Mouse (Mus musculus): ENCODE measurements around the gene Qdpr. TPM values are rescaled to one million over a fixed set of nuclear protein-coding genes. Genes with fewer than 3 reads are reported as not detected.
"Not testable (repeated sequence)": the region's sequence is repeated elsewhere in the genome, so short reads cannot be mapped to it uniquely, and the experiment has no call there.

Gene Qdpr
- total and polyA plus RNA-seq, 2 experiments, result 491 to 640 TPM

- peaks cover 57% of the 10 kb centered on the region for H3K36me3 ChIP-seq (ENCODE audit: control insufficient read depth, insufficient read depth, low read length)
- peak; percentile 43 for DNase-seq (ENCODE audit: extremely low read depth, low read depth, low spot score)
- no peak overlapping the region for H3K9ac ChIP-seq (ENCODE audit: low read depth, low read length)
- H3K27me3 ChIP-seq (ENCODE audit: control insufficient read depth, insufficient read depth, low read length), result no peaks in the 10 kb centered on the region
- no peak overlapping the region; the same call in 1 of the 2 replicates for H3K27ac ChIP-seq (replicated peaks; ENCODE audit: insufficient read depth, low read depth, low read length)
- WGBS, result 80% methylated on average over 8 of the region's 8 CpGs
- H3K4me3 ChIP-seq (ENCODE audit: insufficient read depth, low read depth, low read length), result no peak overlapping the region
- TF ChIP-seq POLR2A (IDR thresholded peaks at IDR 0.05; ENCODE audit: extremely low read depth, insufficient read depth, low read length) (no peak), CTCF (IDR thresholded peaks at IDR 0.05; ENCODE audit: low read depth, low read length) (no peak)
- H3K79me2 ChIP-seq (ENCODE audit: control insufficient read depth, insufficient read depth, low read length), result peaks cover 3% of the 10 kb centered on the region; the same call in 1 of the 2 replicates
- peaks cover 39% of the 10 kb centered on the region for H3K4me1 ChIP-seq (ENCODE audit: control insufficient read depth, insufficient read depth, low read length)
Observed at GRCm38 (mm10) chr5:45438301-45438700, 11.7 kb downstream of the Qdpr start.

GRCm38 (mm10) chr5:45437826-45438225, 12.2 kb downstream of the Qdpr start:
- Histone ChIP-seq H3K27me3 (ENCODE audit: control insufficient read depth, insufficient read depth, low read length) (no peaks in the 10 kb centered on the region), H3K9ac (ENCODE audit: low read depth, low read length) (no peak overlapping the region), H3K36me3 (ENCODE audit: control insufficient read depth, insufficient read depth, low read length) (peaks cover 57% of the 10 kb centered on the region), H3K79me2 (ENCODE audit: control insufficient read depth, insufficient read depth, low read length) (no peaks in the 10 kb centered on the region), H3K27ac (replicated peaks; ENCODE audit: insufficient read depth, low read depth, low read length) (peak overlapping the region; percentile 42), H3K4me1 (ENCODE audit: control insufficient read depth, insufficient read depth, low read length) (peaks cover 36% of the 10 kb centered on the region), H3K4me3 (ENCODE audit: insufficient read depth, low read depth, low read length) (no peak overlapping the region)
- 58% methylated on average over 4 of the region's 4 CpGs for WGBS
- no peak for TF ChIP-seq CTCF (IDR thresholded peaks at IDR 0.05; ENCODE audit: low read depth, low read length)
- no peak for TF ChIP-seq POLR2A (IDR thresholded peaks at IDR 0.05; ENCODE audit: extremely low read depth, insufficient read depth, low read length)
- no peak for DNase-seq (ENCODE audit: extremely low read depth, low read depth, low spot score)

- TF ChIP-seq CTCF (IDR thresholded peaks at IDR 0.05; ENCODE audit: low read depth, low read length) (no peak), POLR2A (IDR thresholded peaks at IDR 0.05; ENCODE audit: extremely low read depth, insufficient read depth, low read length) (no peak)
- Histone ChIP-seq H3K27me3 (ENCODE audit: control insufficient read depth, insufficient read depth, low read length) (no peaks in the 10 kb centered on the region), H3K9ac (ENCODE audit: low read depth, low read length) (0 out of 2 replicates have a peak overlapping the region, but pooled peaks have one; percentile 1), H3K4me3 (ENCODE audit: insufficient read depth, low read depth, low read length) (no peak overlapping the region), H3K27ac (replicated peaks; ENCODE audit: insufficient read depth, low read depth, low read length) (peak overlapping the region; percentile 51), H3K79me2 (ENCODE audit: control insufficient read depth, insufficient read depth, low read length) (no peaks in the 10 kb centered on the region), H3K4me1 (ENCODE audit: control insufficient read depth, insufficient read depth, low read length) (peaks cover 30% of the 10 kb centered on the region), H3K36me3 (ENCODE audit: control insufficient read depth, insufficient read depth, low read length) (peaks cover 58% of the 10 kb centered on the region)
- peak; percentile 83 for DNase-seq (ENCODE audit: extremely low read depth, low read depth, low spot score)
- WGBS, result 52% methylated on average over 14 of the region's 14 CpGs
Observed at GRCm38 (mm10) chr5:45435967-45436950, 13.8 kb downstream of the Qdpr start.

- 78% methylated on average over 7 of the region's 7 CpGs for WGBS
- no peaks in the 10 kb centered on the region for H3K4me1 ChIP-seq (ENCODE audit: control insufficient read depth, insufficient read depth, low read length)
- H3K9ac ChIP-seq (ENCODE audit: low read depth, low read length), result no peak overlapping the region
- H3K36me3 ChIP-seq (ENCODE audit: control insufficient read depth, insufficient read depth, low read length), result peaks cover 14% of the 10 kb centered on the region
- H3K4me3 ChIP-seq (ENCODE audit: insufficient read depth, low read depth, low read length), result no peak overlapping the region
- no peak for DNase-seq (ENCODE audit: extremely low read depth, low read depth, low spot score)
- H3K27me3 ChIP-seq (ENCODE audit: control insufficient read depth, insufficient read depth, low read length), result no peaks in the 10 kb centered on the region
- no peak for TF ChIP-seq POLR2A (IDR thresholded peaks at IDR 0.05; ENCODE audit: extremely low read depth, insufficient read depth, low read length)
- H3K79me2 ChIP-seq (ENCODE audit: control insufficient read depth, insufficient read depth, low read length), result no peaks in the 10 kb centered on the region
- H3K27ac ChIP-seq (replicated peaks; ENCODE audit: insufficient read depth, low read depth, low read length), result no peak overlapping the region
Observed at GRCm38 (mm10) chr5:45427891-45428290, 22.1 kb downstream of the Qdpr start.

- Histone ChIP-seq H3K4me3 (ENCODE audit: insufficient read depth, low read depth, low read length) (no peak overlapping the region), H3K36me3 (ENCODE audit: control insufficient read depth, insufficient read depth, low read length) (peaks cover 10% of the 10 kb centered on the region), H3K27ac (replicated peaks; ENCODE audit: insufficient read depth, low read depth, low read length) (no peak overlapping the region), H3K27me3 (ENCODE audit: control insufficient read depth, insufficient read depth, low read length) (no peaks in the 10 kb centered on the region), H3K9ac (ENCODE audit: low read depth, low read length) (no peak overlapping the region), H3K4me1 (ENCODE audit: control insufficient read depth, insufficient read depth, low read length) (no peaks in the 10 kb centered on the region), H3K79me2 (ENCODE audit: control insufficient read depth, insufficient read depth, low read length) (no peaks in the 10 kb centered on the region)
- no peak for TF ChIP-seq CTCF (IDR thresholded peaks at IDR 0.05; ENCODE audit: low read depth, low read length)
- TF ChIP-seq POLR2A (IDR thresholded peaks at IDR 0.05; ENCODE audit: extremely low read depth, insufficient read depth, low read length), result no peak
- 81% methylated on average over 1 of the region's 1 CpGs for WGBS
- no peak for DNase-seq (ENCODE audit: extremely low read depth, low read depth, low spot score)
Observed at GRCm38 (mm10) chr5:45426416-45427034, 23.5 kb downstream of the Qdpr start.

GRCm38 (mm10) chr5:45425771-45426170, 24.3 kb downstream of the Qdpr start:
- WGBS, result 43% methylated on average over 1 of the region's 1 CpGs

More at GRCm38 (mm10) chr5:45425771-45426170, 24.3 kb downstream of the Qdpr start:
- not testable (repeated sequence) for H3K36me3 ChIP-seq (ENCODE audit: control insufficient read depth, insufficient read depth, low read length); H3K79me2 ChIP-seq (ENCODE audit: control insufficient read depth, insufficient read depth, low read length); H3K4me3 ChIP-seq (ENCODE audit: insufficient read depth, low read depth, low read length); H3K27me3 ChIP-seq (ENCODE audit: control insufficient read depth, insufficient read depth, low read length); H3K4me1 ChIP-seq (ENCODE audit: control insufficient read depth, insufficient read depth, low read length); H3K9ac ChIP-seq (ENCODE audit: low read depth, low read length); DNase-seq (ENCODE audit: extremely low read depth, low read depth, low spot score); H3K27ac ChIP-seq (replicated peaks; ENCODE audit: insufficient read depth, low read depth, low read length)

Measured in liver, adult 2 months (tissue).